Mouse (Mus musculus): ENCODE data around the gene Cep164. TPM values are rescaled to one million over a fixed set of nuclear protein-coding genes. Genes with fewer than 3 reads are reported as not detected.
"Not testable (repeated sequence)": the region's sequence is repeated elsewhere in the genome, so short reads cannot be mapped to it uniquely, and the experiment has no call there.

The Cep164 gene
- 10 to 100 TPM; 11.9 to 12.5 TPM for total RNA-seq (2021)
- long read RNA-seq, experiment 1, full-length matches to known transcripts = 1 of 6 reads
- long read RNA-seq, experiment 1, partial matches to known transcripts = 5 of 6 reads
- long read RNA-seq, experiment 1, other reads (novel, unspliced or antisense) = 0 of 6 reads
- long read RNA-seq, experiment 2, partial matches to known transcripts = 4 of 10 reads
- long read RNA-seq, experiment 2, other reads (novel, unspliced or antisense) = 5 of 10 reads

DNA sequence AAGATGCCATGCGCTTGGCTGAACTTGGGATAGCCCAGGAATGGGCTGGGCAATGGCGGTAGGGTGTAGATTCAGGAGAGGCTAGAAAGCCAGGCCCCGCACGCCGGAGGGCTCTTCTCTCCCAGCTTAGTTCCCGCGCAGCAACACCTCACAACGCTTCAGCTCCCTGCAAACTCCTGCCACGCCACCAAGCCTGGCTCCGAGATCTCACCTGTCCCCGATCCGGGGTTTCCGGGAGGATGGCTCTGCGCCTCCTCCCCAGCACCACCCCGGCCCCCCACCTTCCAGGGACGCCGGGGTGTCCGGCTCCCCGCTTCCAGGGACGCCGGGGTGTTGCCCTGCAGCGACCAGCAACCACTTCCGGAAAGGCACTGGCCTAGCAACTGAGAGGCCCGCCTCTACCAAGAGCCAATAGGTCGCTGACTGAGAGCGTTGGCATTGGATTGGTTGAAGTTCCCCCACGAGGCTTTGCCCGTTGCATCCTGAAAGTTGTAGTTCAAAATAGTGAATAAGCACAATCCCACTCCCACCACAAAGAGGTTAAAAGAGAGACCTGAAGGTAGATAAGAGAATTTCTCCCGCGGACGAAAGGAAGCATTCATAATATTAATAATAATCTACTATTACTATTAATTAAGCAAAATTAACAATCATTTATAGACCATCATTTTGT lies at the start of gene Cep164:
Gene Cep164, minus strand, starts transcription at position 401 of the 673 bp plus-strand sequence.
- peak; percentile 65 to 86 for DNase-seq (ENCODE audit: low spot score in 2 of 2)

DNA sequence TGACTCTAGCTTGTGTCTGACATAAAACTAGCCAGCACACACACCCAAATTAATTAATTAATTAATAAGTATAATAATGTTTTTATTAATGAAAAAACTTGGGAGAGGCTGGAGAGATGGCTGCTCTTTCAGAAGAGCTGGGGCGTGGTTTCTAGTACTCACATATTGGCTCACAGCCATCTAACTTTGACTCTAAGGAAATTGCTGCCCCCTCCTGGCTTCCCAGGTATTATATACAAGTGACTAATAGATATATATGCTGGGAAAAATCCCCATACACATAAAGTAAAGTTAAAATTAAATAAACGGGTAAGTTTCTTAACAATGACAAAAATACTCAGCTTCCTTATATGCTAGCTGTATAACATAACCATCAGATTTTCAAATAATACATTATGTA lies 49.4 kb upstream of the Cep164 start:
- peak in 1 of 2 experiments; percentile 47 for DNase-seq (ENCODE audit: low spot score in 2 of 2)

DNA sequence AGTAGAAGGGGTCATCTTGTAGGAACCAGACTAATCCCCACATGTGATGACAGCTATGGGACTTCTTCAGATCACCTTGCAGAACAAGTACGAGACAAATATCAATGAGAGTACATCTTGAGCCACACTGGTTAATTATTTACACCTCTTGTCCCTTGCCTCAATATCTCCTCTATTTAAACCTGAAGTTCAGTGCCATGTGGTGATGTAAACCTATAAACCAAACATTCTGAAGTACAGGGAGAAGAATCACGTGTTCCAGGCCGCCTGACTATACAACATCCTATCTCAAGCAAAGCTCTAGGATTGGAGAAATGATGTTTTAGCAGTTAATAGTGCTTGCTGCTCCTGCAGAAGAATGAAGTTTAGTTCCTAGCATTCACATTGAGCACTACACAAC lies 41.8 kb upstream of the Cep164 start:
- no peak for DNase-seq (ENCODE audit: low spot score in 2 of 2)

DNA sequence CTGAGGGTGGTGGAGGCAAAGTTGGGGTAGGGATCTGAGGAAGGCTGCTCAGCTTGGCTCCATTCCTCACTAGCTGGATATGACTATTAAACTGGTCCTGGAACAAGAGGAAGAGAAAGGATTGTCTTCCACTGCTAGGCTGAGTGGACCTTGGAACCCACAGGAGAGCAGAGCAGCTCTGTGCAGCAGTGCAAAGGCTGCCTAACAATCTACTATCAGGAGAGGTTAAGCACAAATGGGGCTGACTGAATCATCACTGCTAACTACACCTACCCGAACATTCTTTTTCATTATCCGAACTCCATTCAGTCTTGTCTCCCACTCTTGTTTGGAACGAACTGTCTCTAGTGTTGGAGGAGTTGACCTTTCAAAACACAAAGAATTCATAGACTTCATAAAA lies 40.7 kb upstream of the Cep164 start:
- no peak for DNase-seq (ENCODE audit: low spot score in 2 of 2)

DNA sequence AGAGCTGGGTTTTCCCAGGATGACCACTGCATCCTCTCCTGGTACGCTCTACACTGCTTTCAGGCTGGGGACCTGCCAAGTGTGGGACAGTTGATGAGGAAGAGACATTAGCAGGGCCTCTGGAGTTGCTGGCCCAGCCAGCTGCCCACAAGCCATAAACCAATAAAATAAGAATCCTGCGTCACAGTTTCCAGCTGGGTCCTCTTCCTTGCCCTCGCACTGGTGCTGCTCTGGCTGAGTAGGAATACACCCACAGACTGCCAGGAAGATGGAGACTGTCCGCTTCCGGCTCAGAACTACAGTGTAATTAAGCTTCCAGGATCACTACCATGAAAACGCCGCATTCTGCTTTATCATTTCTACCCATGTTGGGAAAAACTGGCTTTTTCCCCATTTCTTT lies 33.3 kb upstream of the Cep164 start:
- DNase-seq (ENCODE audit: low spot score in 2 of 2) = no peak

DNA sequence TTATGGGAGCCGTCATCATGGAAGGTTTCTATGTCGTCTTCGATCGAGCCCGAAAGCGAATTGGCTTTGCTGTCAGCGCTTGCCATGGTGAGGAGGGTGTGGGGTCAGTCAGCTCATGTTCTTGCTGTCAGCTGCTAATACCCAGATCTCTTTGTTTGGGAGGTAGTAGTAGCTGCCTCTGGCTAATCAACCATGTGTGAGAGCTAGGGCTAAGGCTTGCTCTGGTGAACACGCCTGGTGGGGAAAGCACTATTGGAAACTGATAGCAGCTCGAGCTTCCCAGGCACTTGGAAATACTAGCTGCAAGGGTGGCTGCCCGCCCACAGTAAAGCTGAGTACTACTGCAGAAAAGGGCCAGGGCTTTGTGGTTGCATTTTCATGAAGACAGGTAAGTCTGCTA lies 30.9 kb upstream of the Cep164 start:
- DNase-seq (ENCODE audit: low spot score in 2 of 2) = no peak

DNA sequence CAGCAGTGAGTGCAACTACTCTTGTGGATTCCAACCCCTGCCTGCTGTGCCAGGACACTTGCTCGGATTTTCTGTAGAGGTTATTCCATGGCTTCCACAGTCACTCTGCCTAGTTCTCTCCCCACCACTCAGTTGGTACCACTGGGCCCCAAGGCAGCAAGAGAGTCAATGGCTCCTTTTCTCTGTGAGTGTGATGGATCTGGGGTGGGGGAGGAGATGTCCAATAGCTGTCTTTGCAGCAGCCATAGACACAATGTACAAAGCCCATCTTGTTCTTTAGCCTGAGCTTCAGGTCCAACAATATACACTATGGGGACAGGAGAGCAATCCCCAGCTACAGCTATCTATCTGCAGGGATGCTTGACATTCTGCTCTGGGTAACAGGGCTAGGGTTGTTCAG lies 25.6 kb upstream of the Cep164 start:
- no peak for DNase-seq (ENCODE audit: low spot score in 2 of 2)

DNA sequence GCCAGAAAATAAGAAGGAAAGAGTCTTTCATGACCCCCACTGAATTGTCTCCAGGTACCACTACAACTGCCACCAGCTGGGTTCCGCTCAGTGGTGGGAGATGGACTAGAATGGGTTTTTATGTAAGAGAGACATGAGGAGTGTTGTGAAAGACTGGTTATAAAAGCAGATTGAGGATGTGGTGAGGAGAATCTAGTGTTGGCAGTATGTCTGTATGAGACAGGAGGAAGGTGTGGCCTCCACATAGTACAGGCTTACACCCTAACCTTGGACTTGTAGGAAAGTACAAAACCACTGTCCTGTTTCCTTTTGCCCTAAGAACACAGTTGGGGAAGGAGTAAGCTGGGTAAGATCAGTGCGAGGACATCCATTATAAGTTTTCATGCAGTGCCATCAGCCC lies 25.2 kb upstream of the Cep164 start:
- DNase-seq (ENCODE audit: low spot score in 2 of 2) = no peak

DNA sequence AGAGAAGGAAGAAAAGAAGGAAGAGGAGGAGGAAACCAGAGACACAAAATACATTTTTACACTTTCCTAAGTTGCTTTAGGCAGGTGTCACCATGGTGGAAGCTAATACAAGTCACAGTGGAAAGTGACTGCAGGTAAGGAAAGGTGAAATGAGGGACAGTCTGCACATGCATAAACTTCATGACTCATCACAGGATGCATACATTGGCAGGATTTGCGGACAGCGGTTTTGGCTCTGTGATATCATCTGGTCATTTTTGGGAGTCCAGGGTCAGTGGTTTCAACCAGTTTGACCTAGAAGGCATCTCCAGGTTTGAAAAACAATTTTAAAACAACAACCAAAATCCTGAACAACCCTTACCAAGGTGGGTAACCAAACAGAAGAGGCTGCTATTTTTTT lies 23.3 kb upstream of the Cep164 start:
- DNase-seq (ENCODE audit: low spot score in 2 of 2) = no peak

DNA sequence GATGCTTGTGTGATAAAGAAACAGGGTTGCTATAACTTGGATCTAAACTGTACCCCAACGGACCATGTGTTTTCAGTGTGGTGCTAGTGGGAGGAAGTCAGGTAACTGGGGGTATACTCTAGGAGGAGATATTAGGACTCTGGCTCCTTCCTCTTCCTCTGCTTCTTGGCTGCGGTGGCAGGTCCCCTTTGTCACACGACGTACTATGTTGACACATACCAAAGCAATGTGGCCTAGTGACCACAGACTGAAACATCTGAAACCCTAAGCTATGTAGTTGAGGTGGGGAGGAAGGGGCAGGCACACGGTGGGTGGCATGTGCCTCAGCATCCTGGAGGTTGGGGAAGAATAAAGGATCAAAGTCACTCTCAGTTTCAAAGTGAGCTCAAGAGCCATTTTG lies 22.8 kb upstream of the Cep164 start:
- no peak for DNase-seq (ENCODE audit: low spot score in 2 of 2)

DNA sequence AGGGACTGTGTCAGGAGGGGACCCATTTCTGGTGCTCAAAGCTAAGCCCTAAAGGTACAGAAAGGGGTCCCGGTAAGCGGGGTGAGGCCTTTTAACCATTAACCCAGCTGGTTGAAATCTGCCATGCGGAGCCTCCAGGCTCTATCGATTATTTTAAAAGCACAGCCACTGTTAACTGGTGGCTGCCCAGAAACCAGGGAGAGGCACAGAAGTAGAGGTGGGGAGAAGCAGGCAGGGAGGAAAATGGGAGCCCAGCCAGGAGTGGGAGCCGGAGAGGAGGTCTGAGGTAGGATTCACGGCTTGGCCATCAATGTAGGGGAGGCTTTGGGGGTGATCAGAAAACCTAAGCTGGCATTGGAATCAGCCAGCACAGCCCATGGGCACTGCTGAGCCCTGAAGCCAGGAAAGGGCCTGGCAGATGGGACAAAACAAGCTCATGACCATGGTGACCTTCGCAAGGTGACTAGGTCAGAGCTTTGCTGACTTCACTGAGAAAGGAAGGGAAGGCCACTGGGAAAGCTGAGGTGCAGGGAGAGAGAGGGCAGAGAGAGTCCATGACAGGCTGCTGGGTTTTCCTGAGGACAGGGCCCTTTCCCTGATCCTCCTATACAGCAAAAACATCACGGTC lies 22.2 kb upstream of the Cep164 start:
- no peak for DNase-seq (ENCODE audit: low spot score in 2 of 2)

DNA sequence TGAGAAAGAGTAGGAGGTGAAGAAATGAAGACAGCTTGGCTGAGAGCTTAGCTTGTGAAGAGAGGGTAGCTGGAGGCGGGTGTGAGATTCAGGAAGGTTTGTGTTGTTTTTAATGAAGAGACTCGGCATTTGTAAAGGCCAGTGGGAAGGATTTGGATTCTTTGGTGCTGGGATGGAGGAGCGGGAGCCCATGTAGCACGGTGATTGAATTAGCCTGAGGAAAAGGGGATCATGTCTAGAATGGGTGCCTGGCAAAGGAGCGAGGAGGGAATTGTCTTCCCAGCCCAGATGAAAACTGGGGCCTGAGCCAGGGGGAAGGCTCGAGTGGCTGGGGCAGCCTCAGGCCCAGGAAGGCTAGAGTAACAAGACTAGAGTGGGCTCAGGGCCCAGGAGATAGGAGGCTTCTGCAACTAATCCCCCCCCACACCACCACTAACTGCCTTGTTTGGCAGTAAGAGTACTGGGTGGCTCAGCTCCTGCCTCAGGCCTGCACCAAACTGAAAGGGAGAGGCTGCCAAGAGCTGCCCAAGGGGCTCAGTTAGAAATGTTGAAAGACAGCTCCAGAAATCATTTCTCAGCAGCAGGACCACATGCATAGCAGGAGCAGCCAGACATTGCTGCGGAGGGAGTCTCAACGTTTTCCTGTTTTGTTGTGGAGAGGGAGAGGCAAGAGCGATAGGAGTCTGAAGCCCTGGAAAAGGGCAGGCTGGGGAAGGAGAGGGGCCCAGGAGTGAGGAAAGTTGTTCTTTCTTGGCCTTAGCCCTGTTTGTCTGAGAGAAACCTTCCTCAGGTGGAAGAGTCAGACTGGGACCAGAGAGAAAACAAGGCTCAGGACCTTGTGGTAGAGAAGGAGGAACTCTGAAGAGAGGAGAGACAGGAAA lies 21.3 kb upstream of the Cep164 start:
- peak in 1 of 2 experiments; percentile 71 for DNase-seq (ENCODE audit: low spot score in 2 of 2)

DNA sequence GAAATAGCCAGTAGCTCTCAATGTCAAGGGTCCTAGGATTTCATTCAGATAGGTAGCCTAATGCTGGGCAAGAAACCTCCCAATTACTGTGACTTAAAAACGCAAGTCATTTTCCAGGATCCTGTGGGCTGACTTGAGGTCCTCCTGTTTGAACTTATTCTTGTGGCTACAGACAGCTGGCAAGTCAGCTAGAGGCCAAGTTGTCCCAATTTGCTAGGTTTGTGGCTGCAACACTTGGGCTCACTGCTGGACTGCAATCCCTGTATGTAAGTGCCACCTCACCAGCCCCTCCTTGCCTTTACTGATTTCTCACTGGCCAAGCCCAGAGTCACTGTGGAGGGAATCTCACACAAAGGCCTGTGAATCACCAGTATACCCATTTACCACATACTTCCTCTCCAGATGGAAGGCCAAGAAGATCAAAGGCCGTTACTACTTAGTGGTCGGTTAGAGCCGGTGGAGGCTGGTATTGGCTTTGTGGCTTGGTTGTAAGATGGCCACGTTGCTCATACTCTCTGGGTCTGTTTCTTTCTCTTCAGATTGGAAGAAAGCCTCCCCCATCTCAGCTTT lies 18.5 kb upstream of the Cep164 start:
- no peak for DNase-seq (ENCODE audit: low spot score in 2 of 2)

DNA sequence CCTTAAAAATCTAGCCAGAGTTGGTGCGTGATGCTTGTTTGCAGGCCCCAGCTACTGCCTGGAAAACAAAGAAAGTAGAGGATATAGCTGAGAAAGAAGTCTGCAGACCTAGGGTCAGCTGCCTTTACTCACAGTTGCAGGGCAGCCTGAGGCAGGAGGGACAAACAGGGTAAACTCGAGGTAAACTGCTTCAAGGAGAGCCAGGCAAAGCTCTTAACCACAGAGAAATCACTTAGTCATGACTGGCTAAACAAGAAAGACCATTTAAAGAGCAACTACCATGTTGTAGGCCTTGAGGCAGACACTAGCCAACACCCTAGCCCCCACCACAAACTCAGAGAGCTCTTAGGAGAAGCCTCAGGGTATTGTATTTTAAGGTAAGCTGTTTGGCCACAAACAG lies 17.7 kb upstream of the Cep164 start:
- not testable (repeated sequence) for DNase-seq (ENCODE audit: low spot score in 2 of 2)

DNA sequence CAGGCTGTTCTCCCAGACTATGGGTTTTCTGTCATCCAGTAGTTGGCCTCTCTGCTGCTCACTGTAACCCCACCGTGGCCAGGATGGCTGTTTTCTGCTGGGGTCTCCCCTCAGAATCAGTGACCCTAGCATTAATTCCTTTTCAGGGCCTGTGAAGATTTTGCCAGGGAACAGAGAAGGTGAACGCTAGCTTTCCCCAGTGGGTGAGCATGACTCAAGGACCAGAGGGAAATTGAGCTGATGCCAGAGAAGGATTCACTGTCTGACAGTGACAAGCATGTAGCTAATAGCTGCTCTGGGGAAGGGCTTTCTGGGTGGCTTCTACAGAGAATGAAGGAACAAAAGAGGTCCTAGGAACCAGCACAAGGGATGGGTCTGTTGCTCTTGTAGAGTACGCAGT lies 17.1 kb upstream of the Cep164 start:
- no peak for DNase-seq (ENCODE audit: low spot score in 2 of 2)

DNA sequence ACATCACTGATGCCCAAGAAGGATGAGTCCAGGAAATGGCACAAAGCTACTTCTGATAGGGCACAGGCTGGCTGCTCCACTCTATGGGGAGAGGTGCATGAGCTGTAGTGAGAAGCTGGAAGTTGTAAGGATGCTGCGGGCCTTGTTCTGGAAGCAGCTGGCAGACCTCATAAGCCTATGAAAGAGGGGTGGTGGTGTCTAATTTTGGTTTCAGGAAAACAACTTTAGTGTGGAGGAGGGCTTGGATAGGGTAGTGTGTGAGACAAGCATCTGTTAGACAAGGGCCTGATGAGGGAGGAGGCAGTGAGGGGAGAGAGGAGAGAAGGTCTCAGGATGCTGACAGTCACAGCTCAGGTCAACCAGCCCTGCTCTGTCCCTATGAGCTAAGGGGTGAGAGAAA lies 15.3 kb upstream of the Cep164 start:
- no peak for DNase-seq (ENCODE audit: low spot score in 2 of 2)

DNA sequence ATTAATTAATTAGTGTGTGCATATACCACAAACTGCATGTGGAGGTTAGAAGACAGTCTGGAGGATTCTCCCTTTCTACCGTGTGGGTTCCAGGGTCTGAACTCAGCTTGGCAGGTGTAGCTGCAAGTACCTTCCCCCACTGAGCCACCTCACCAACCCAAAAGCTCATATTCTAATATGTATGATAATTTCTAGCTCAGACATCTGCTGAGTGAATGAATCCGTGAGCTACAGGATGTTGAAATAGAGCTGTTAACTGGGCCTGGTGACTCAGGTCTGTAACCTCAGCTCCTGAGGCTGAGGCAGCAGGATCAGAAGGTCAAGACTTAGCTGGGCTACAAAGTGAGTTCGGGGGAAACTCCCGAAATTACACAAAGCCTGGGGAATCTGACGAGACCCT lies 14.5 kb upstream of the Cep164 start:
- no peak for DNase-seq (ENCODE audit: low spot score in 2 of 2)

DNA sequence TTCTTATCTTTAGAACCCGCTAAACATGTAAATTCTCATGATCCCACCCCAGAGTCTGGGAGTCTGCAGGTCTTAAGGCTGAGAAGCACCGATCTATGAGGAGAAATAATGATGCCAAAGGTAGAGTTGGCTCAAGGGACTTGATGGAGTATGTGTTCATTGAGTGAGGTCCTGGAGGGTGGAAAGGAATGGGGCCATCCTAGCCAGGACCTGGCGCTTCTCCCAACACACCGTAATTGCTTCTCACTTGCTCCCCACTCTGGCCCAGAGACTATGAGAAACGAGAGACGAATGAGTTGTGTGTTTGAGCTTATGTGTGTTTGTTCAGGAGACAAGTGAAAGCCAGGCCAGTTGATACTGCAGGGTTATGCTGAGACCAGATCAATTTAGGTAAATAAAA lies 13.0 kb upstream of the Cep164 start:
- no peak for DNase-seq (ENCODE audit: low spot score in 2 of 2)

DNA sequence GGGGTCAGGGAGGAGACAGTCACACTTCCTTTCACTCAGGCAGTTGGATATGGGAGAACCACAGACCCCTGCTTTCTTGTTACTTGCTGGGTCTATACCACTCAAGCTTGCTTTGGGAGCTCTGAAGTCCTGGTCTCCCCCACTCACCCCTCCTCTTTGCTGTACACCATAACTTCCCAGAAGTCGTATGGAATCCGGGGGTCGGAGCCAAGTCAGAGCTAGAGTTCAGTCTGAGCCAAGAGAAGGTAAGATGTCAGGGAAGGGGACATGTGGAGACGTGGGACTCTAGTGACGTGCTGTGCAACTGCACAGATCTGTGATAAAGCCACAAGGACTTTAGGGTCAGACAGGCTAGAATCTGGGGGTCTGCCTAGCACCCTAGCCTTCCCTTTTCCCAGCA lies 11.8 kb upstream of the Cep164 start:
- DNase-seq (ENCODE audit: low spot score in 2 of 2) = no peak

DNA sequence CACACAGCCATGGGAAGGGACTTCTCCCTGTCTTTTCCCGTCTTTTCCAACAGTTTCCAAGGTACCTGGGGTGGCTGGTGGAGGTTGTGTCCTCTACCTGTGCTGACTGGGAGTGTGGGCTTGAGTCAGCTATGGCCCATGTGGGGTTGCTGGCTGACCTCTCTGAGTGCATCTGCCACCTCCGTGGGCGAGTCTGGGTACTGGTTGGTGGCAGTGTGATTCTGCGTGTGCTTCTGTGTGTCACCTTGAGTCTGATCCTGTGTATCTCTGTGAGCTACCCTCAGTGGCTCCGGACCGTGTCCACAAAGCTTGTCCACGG lies 11.4 kb upstream of the Cep164 start:
- no peak for DNase-seq (ENCODE audit: low spot score in 2 of 2)

DNA sequence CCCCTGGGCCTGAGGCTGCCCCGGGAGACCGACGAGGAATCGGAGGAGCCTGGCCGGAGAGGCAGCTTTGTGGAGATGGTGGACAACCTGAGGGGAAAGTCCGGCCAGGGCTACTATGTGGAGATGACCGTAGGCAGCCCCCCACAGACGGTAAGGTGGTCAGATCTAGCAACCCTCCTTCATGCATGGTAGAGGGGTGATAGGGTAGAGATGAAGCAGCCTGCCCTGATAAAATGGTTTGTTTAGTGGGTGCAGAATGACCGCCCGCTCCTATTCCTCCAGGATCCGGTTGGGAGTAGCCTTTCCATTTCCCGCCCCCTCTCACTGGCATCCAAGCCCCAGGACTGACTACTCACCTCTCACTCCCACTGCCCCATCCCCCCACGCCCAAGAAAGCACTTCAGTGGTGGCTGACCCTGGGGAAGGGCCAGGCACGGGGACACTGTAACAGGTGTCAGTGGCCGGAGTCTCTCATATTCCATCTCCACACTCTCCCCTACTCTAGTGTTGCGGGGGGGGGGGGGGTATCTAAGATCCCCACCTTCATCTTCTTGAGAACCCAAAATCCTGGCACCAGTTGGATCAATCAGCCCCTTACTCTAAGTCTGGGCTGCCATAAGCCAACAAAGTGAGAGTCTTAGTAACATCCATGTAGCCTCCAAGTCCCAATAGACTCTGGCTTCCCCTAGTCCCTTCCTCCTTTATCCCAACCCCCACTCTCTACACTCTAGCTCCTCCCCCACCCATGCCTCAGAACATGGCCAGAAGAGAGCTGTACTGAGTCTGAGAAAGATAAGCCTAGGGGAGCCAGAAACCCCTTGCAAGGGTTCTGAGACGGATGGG lies 10.9 kb upstream of the Cep164 start:
- peak in 1 of 2 experiments; percentile 23 for DNase-seq (ENCODE audit: low spot score in 2 of 2)

Data from gastrocnemius, postnatal 4 days (tissue).